Mouse (Mus musculus): ENCODE measurements around the gene Rnf135. TPM values are rescaled to one million over a fixed set of nuclear protein-coding genes. Genes with fewer than 3 reads are reported as not detected.
"Not testable (repeated sequence)": the region's sequence is repeated elsewhere in the genome, so short reads cannot be mapped to it uniquely, and the experiment has no call there.

The Rnf135 gene
- polyA plus RNA-seq, 1 experiment from 2014 or later = 4.5 TPM

DNA sequence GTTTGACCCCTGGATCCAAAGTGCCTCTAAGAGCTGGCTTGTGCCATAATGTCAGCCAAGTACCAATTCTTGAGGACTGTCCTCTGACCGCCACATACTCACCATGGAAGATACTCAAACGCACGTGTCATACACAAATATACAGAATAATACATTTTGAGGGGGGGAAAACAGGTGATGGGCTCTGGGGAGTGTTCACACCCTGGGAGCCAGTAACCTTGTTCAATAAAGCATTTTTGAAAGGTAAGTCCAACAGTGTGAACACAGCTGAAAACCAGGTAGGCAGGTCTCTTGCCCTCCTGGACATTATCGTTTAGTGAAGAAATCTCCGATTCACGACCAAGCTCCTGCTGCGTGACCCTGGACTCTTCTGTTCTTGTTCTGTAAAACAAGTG is 24.8 kb downstream of the Rnf135 start:
- DNase-seq (ENCODE audit: low spot score) (no peak), ATAC-seq (replicated peaks; ENCODE audit: insufficient number of reproducible peaks, low FRiP score, low TSS enrichment, low read depth) (peak; percentile 34)
- H3K27me3 ChIP-seq (ENCODE audit: control insufficient read depth, insufficient read depth, low read length) = no peaks in the 10 kb centered on the region
- no peaks in the 10 kb centered on the region for H3K9me3 ChIP-seq (replicated peaks; ENCODE audit: control insufficient read depth, low read length)
- H3K4me2 ChIP-seq (ENCODE audit: low read depth, low read length) = no peak overlapping the region
- H3K36me3 ChIP-seq (replicated peaks; ENCODE audit: control insufficient read depth, insufficient read depth, low read depth, low read length) = no peaks in the 10 kb centered on the region
- no peaks in the 10 kb centered on the region for H3K4me1 ChIP-seq (ENCODE audit: control insufficient read depth, insufficient read depth, low read length)
- WGBS = 36% methylated on average over 7 of the region's 7 CpGs
- peak overlapping the region; percentile 73; the same call in 1 of the 2 replicates for H3K4me3 ChIP-seq (ENCODE audit: low read depth, low read length)
- no peak overlapping the region for H3K9ac ChIP-seq (replicated peaks; ENCODE audit: low read length)
- H3K27ac ChIP-seq (replicated peaks; ENCODE audit: low read depth, low read length) = no peak overlapping the region

- 0% methylated on average over 74 of the region's 78 CpGs for WGBS
- H3K9ac ChIP-seq (replicated peaks; ENCODE audit: low read length) = peak within 1 kb of the TSS; percentile 85
- no peaks in the 10 kb centered on the region for H3K27me3 ChIP-seq (ENCODE audit: control insufficient read depth, insufficient read depth, low read length)
- H3K27ac ChIP-seq (replicated peaks; ENCODE audit: low read depth, low read length) = peak within 1 kb of the TSS; percentile 80
- peak; percentile 96 for DNase-seq (ENCODE audit: low spot score)
- ATAC-seq (replicated peaks; ENCODE audit: insufficient number of reproducible peaks, low FRiP score, low TSS enrichment, low read depth) = peak; percentile 87
- H3K4me1 ChIP-seq (ENCODE audit: control insufficient read depth, insufficient read depth, low read length) = no peaks in the 10 kb centered on the region
- no peaks in the 10 kb centered on the region for H3K36me3 ChIP-seq (replicated peaks; ENCODE audit: control insufficient read depth, insufficient read depth, low read depth, low read length)
- H3K9me3 ChIP-seq (replicated peaks; ENCODE audit: control insufficient read depth, low read length) = no peaks in the 10 kb centered on the region
- H3K4me3 ChIP-seq (ENCODE audit: low read depth, low read length) = peak within 1 kb of the TSS; percentile 73
- peak within 1 kb of the TSS; percentile 46 for H3K4me2 ChIP-seq (ENCODE audit: low read depth, low read length)
These were observed 25.5 kb downstream of the Rnf135 start, which contains the start of gene Rhot1 for GRCm38 (mm10) chr11:80208860-80209800. TSS of gene Rhot1 (plus strand) at chr11:80209019.

DNA sequence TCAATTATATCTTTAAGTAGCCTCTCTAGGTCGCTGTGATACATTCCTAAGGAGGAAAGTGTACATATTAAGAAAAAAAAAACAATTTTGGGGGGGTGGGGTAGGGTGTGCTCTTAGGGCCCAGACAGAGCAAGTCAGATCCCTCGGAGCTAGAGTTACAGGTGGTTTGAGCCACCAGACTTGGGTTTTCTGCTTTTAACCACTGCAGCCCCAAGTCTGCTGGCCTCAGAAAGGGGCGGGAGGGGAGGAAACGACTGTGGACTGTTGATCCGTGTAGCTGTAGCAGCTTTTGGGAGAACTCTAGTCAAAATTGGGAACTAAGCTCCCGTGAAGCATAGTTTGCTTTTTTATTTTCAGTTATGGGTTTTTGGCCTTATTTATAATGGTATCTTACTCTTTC is 26.7 kb downstream of the Rnf135 start:
- H3K27me3 ChIP-seq (ENCODE audit: control insufficient read depth, insufficient read depth, low read length) = no peaks in the 10 kb centered on the region
- H3K4me2 ChIP-seq (ENCODE audit: low read depth, low read length) = peak overlapping the region; percentile 30
- H3K9me3 ChIP-seq (replicated peaks; ENCODE audit: control insufficient read depth, low read length) = no peaks in the 10 kb centered on the region
- no peaks in the 10 kb centered on the region for H3K36me3 ChIP-seq (replicated peaks; ENCODE audit: control insufficient read depth, insufficient read depth, low read depth, low read length)
- no peaks in the 10 kb centered on the region for H3K4me1 ChIP-seq (ENCODE audit: control insufficient read depth, insufficient read depth, low read length)
- DNase-seq (ENCODE audit: low spot score) (no peak), ATAC-seq (replicated peaks; ENCODE audit: insufficient number of reproducible peaks, low FRiP score, low TSS enrichment, low read depth) (no peak)
- no peak overlapping the region for H3K27ac ChIP-seq (replicated peaks; ENCODE audit: low read depth, low read length)
- peak overlapping the region; percentile 73 for H3K4me3 ChIP-seq (ENCODE audit: low read depth, low read length)
- H3K9ac ChIP-seq (replicated peaks; ENCODE audit: low read length) = no peak overlapping the region
- 52% methylated on average over 6 of the region's 6 CpGs for WGBS

DNA sequence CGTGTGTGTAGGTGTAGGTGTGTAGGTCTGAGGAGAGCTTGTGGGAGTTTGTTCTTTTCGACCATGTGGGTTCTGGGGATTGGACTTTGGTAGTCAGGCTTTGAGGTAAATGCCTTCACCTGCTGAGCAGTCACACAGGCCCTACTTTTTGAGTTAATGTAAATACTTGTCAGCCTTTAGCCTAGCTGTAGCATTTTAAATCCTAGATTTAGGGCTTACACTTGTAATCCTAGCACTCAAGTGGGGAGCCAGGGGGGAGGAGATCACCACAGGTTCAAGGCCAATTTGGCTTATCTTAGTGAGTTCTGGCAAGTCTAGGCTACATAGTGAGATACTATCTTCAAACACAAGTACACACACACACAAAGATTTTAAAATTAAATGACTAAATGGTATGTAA is 28.6 kb downstream of the Rnf135 start:
- H3K4me1 ChIP-seq (ENCODE audit: control insufficient read depth, insufficient read depth, low read length) = no peaks in the 10 kb centered on the region

DNA sequence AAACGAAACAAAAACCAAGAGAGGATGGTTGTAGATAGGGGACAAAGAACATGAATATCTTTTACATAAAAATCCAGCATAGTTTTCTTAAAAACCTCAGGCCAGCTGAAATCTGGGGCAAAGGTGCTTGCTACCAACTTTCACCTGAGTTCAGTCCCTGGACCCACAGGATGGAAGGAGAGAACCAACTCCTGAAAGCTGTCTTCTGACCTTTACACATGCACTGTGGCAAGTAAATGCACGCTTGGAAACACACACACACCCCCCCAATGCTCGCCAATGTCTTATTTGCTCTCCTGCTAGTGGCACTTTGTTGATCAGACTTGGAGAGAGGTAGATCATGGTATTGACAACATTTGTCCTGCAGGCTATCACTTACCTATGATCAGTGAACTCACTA is 31.6 kb downstream of the Rnf135 start:
- Histone ChIP-seq H3K27me3 (ENCODE audit: control insufficient read depth, insufficient read depth, low read length) (no peaks in the 10 kb centered on the region), H3K4me1 (ENCODE audit: control insufficient read depth, insufficient read depth, low read length) (no peaks in the 10 kb centered on the region), H3K36me3 (replicated peaks; ENCODE audit: control insufficient read depth, insufficient read depth, low read depth, low read length) (no peaks in the 10 kb centered on the region; the same call in 1 of the 2 replicates), H3K4me3 (ENCODE audit: low read depth, low read length) (no peak overlapping the region), H3K9me3 (replicated peaks; ENCODE audit: control insufficient read depth, low read length) (no peaks in the 10 kb centered on the region), H3K9ac (replicated peaks; ENCODE audit: low read length) (no peak overlapping the region), H3K4me2 (ENCODE audit: low read depth, low read length) (no peak overlapping the region), H3K27ac (replicated peaks; ENCODE audit: low read depth, low read length) (no peak overlapping the region)
- no peak for ATAC-seq (replicated peaks; ENCODE audit: insufficient number of reproducible peaks, low FRiP score, low TSS enrichment, low read depth)
- 86% methylated on average over 3 of the region's 3 CpGs for WGBS
- no peak for DNase-seq (ENCODE audit: low spot score)

More for the DNA sequence above, 28.6 kb downstream of the Rnf135 start:
- Histone ChIP-seq H3K36me3 (replicated peaks; ENCODE audit: control insufficient read depth, insufficient read depth, low read depth, low read length) (no peaks in the 10 kb centered on the region), H3K4me3 (ENCODE audit: low read depth, low read length) (no peak overlapping the region), H3K27ac (replicated peaks; ENCODE audit: low read depth, low read length) (no peak overlapping the region), H3K9me3 (replicated peaks; ENCODE audit: control insufficient read depth, low read length) (no peaks in the 10 kb centered on the region), H3K9ac (replicated peaks; ENCODE audit: low read length) (no peak overlapping the region), H3K27me3 (ENCODE audit: control insufficient read depth, insufficient read depth, low read length) (no peaks in the 10 kb centered on the region), H3K4me2 (ENCODE audit: low read depth, low read length) (no peak overlapping the region)
- no peak for ATAC-seq (replicated peaks; ENCODE audit: insufficient number of reproducible peaks, low FRiP score, low TSS enrichment, low read depth)
- no peak for DNase-seq (ENCODE audit: low spot score)
- 93% methylated on average over 2 of the region's 2 CpGs for WGBS

- Histone ChIP-seq H3K27me3 (ENCODE audit: control insufficient read depth, insufficient read depth, low read length) (no peaks in the 10 kb centered on the region), H3K4me1 (ENCODE audit: control insufficient read depth, insufficient read depth, low read length) (no peaks in the 10 kb centered on the region), H3K4me3 (ENCODE audit: low read depth, low read length) (no peak overlapping the region), H3K9ac (replicated peaks; ENCODE audit: low read length) (no peak overlapping the region), H3K4me2 (ENCODE audit: low read depth, low read length) (no peak overlapping the region), H3K27ac (replicated peaks; ENCODE audit: low read depth, low read length) (no peak overlapping the region), H3K36me3 (replicated peaks; ENCODE audit: control insufficient read depth, insufficient read depth, low read depth, low read length) (peaks cover 4% of the 10 kb centered on the region; the same call in 1 of the 2 replicates), H3K9me3 (replicated peaks; ENCODE audit: control insufficient read depth, low read length) (no peaks in the 10 kb centered on the region)
- DNase-seq (ENCODE audit: low spot score) (no peak), ATAC-seq (replicated peaks; ENCODE audit: insufficient number of reproducible peaks, low FRiP score, low TSS enrichment, low read depth) (no peak)
- WGBS = 84% methylated on average over 11 of the region's 11 CpGs
These were observed 35.1 kb downstream of the Rnf135 start for GRCm38 (mm10) chr11:80218657-80219293.

- H3K4me3 ChIP-seq (ENCODE audit: low read depth, low read length); H3K27me3 ChIP-seq (ENCODE audit: control insufficient read depth, insufficient read depth, low read length); H3K9me3 ChIP-seq (replicated peaks; ENCODE audit: control insufficient read depth, low read length); DNase-seq (ENCODE audit: low spot score); H3K4me1 ChIP-seq (ENCODE audit: control insufficient read depth, insufficient read depth, low read length); H3K27ac ChIP-seq (replicated peaks; ENCODE audit: low read depth, low read length); H3K4me2 ChIP-seq (ENCODE audit: low read depth, low read length); H3K9ac ChIP-seq (replicated peaks; ENCODE audit: low read length); ATAC-seq (replicated peaks; ENCODE audit: insufficient number of reproducible peaks, low FRiP score, low TSS enrichment, low read depth); H3K36me3 ChIP-seq (replicated peaks; ENCODE audit: control insufficient read depth, insufficient read depth, low read depth, low read length): not testable (repeated sequence)
- WGBS = 98% methylated on average over 3 of the region's 5 CpGs
These were observed 46.4 kb downstream of the Rnf135 start for GRCm38 (mm10) chr11:80230066-80230465.

- Histone ChIP-seq H3K27me3 (ENCODE audit: control insufficient read depth, insufficient read depth, low read length) (no peaks in the 10 kb centered on the region), H3K27ac (replicated peaks; ENCODE audit: low read depth, low read length) (no peak overlapping the region), H3K4me2 (ENCODE audit: low read depth, low read length) (no peak overlapping the region), H3K36me3 (replicated peaks; ENCODE audit: control insufficient read depth, insufficient read depth, low read depth, low read length) (peaks cover 3% of the 10 kb centered on the region; the same call in 1 of the 2 replicates), H3K4me1 (ENCODE audit: control insufficient read depth, insufficient read depth, low read length) (no peaks in the 10 kb centered on the region), H3K9me3 (replicated peaks; ENCODE audit: control insufficient read depth, low read length) (no peaks in the 10 kb centered on the region), H3K4me3 (ENCODE audit: low read depth, low read length) (no peak overlapping the region), H3K9ac (replicated peaks; ENCODE audit: low read length) (no peak overlapping the region)
- WGBS = 86% methylated on average over 3 of the region's 3 CpGs
- no peak for DNase-seq (ENCODE audit: low spot score)
- no peak for ATAC-seq (replicated peaks; ENCODE audit: insufficient number of reproducible peaks, low FRiP score, low TSS enrichment, low read depth)
These were observed 53.6 kb downstream of the Rnf135 start for GRCm38 (mm10) chr11:80237278-80237677.
